Comparison of ENCODE assay signal across 11 mouse cellular contexts in the genomic region with DNA sequence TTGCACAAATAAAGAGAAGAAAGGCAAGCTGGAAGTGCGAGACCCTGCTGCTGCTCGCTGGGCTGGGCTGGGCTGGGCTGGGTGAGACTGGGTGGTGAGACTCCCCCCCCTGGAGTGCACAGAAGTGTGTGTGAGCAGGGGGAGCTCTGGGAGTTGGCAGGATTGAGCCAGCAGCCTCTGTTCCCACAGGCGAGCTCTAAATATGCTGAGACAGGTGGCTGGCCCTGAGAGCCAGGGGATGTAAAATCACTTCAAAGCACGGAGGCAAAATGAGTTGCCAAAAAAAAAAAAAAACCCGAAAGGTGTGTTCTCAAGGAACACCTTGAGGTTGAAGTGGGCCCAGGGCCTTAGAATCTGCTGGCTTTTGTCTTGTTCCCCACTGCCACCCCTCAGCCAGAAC. TPM values are rescaled to one million over a fixed set of nuclear protein-coding genes. Genes with fewer than 3 reads are reported as not detected.
A peak's percentile ranks its signal among the peaks of the same experiment; 100 is the strongest.
DNase-seq lines count a peak whose midpoint lies in the region; ATAC-seq lines count a peak whose summit lies in the region.
"Had no signal": no experiment of that assay in that cellular context is flagged by ENCODE, and none has a peak within 500 bp of the region (broad histone marks: within the 10 kb centered on the region; RNA-seq: fewer than 3 reads in every experiment).

No protein-coding gene starts in this region.

- H3K4me3 ChIP-seq in kidney, embryonic 14.5 days (ENCODE audit: low read length) = no peak overlapping the region

- ATAC-seq in cerebellum, adult (ENCODE audit: insufficient number of reproducible peaks, low FRiP score, low TSS enrichment) = peak; percentile 62; the same call in 1 of the 2 replicates
- ATAC-seq in kidney, embryonic 14.5 days (ENCODE audit: low FRiP score, low TSS enrichment) = no peak
- no peak for ATAC-seq in erythroid progenitor cell, adult 5-6 weeks (replicated peaks; ENCODE audit: low FRiP score, poor library complexity, severe bottlenecking)
- ATAC-seq: intestine, embryonic 16.5 days had no signal

- H3K27ac ChIP-seq in kidney, embryonic 14.5 days (ENCODE audit: low read depth, low read length) = no peak overlapping the region
- H3K27ac ChIP-seq: liver, embryonic 14.5 days had no signal

- H3K9me3 ChIP-seq in kidney, embryonic 14.5 days (ENCODE audit: control insufficient read depth, low read length) = no peaks in the 10 kb centered on the region

- DNase-seq in cerebellum, postnatal 4 days (ENCODE audit: low spot score in 2 of 2) = no peak
- peak; percentile 4 for DNase-seq in kidney, postnatal 10 days
- peak; percentile 87 for DNase-seq in cerebellum, adult 9-10 months
- DNase-seq in layer of hippocampus, adult 8-10 months (ENCODE audit: low spot score in 2 of 2) = peak; percentile 59 to 66
- DNase-seq in spleen, postnatal 14 days (ENCODE audit: low spot score in 2 of 2) = no peak

- no peaks in the 10 kb centered on the region for H3K27me3 ChIP-seq in kidney, embryonic 14.5 days (ENCODE audit: control insufficient read depth, insufficient read depth, low read length)

- H3K4me2 ChIP-seq in kidney, embryonic 14.5 days (replicated peaks; ENCODE audit: low read depth, low read length) = no peak overlapping the region
- H3K4me2 ChIP-seq: midbrain, embryonic 11.5 days had no signal

- H3K9ac ChIP-seq in kidney, embryonic 14.5 days (ENCODE audit: low read depth, low read length) = no peak overlapping the region
- H3K9ac ChIP-seq: liver, embryonic 14.5 days had no signal

- peaks cover 53% of the 10 kb centered on the region for H3K36me3 ChIP-seq in kidney, embryonic 14.5 days (ENCODE audit: control insufficient read depth, insufficient read depth, low read length)

- WGBS in kidney, embryonic 14.5 days = 82% methylated on average over 5 of the region's 5 CpGs

- no peaks in the 10 kb centered on the region for H3K4me1 ChIP-seq in kidney, embryonic 14.5 days (ENCODE audit: control insufficient read depth, insufficient read depth, low read length)

RNA-seq across cellular contexts. Expression of gene Slc35b1, which starts 7.3 kb away (rescaled TPM):
- polyA plus RNA-seq in kidney, embryonic 14.5 days (2014; fragmentation: Nextera tagmentation; extraction: Ambion mirVana) = 94.4 and 111 TPM in 2 replicates
- 10 to 100 TPM; 59.4 to 78.3 (median 73.1) TPM for total RNA-seq in layer of hippocampus, adult 8-10 months (2022)
- total RNA-seq in erythroid progenitor cell, adult 5-6 weeks (2015; ENCODE audit: low replicate concordance) = 35.0 and 42.3 TPM in 2 replicates
- total RNA-seq in erythroid progenitor cell, adult 5-6 weeks (2017; ENCODE audit: low replicate concordance) = 38.7 and 50.4 TPM in 2 replicates

RNA-seq across cellular contexts. Expression of gene Spop, which starts 22.1 kb away (rescaled TPM):
- polyA plus RNA-seq in kidney, embryonic 14.5 days (2014; fragmentation: Nextera tagmentation; extraction: Ambion mirVana) = 71.4 and 112 TPM in 2 replicates
- total RNA-seq in layer of hippocampus, adult 8-10 months (2022) = 100 to 1,000 TPM; 157 to 180 (median 166) TPM
- total RNA-seq in erythroid progenitor cell, adult 5-6 weeks (2015; ENCODE audit: low replicate concordance) = 57.3 and 75.5 TPM in 2 replicates
- 61.7 and 70.0 TPM in 2 replicates for total RNA-seq in erythroid progenitor cell, adult 5-6 weeks (2017; ENCODE audit: low replicate concordance)

RNA-seq across cellular contexts. Expression of gene Fam117a, which starts 54.9 kb away (rescaled TPM):
- 11.9 and 13.0 TPM in 2 replicates for polyA plus RNA-seq in kidney, embryonic 14.5 days (2014; fragmentation: Nextera tagmentation; extraction: Ambion mirVana)
- total RNA-seq in layer of hippocampus, adult 8-10 months (2022) = 10 to 100 TPM in 1 of 4 experiments, 1 to 10 TPM in 3; 6.0 to 13.3 (median 7.4) TPM
- total RNA-seq in erythroid progenitor cell, adult 5-6 weeks (2015; ENCODE audit: low replicate concordance) = 340 and 347 TPM in 2 replicates
- total RNA-seq in erythroid progenitor cell, adult 5-6 weeks (2017; ENCODE audit: low replicate concordance) = 282 and 287 TPM in 2 replicates

Comparison
In these comparisons a context has a peak if more than half of its experiments do, and no peak if none do; other contexts are left out.
1. DNase-seq: peak in kidney, postnatal 10 days (single experiment), cerebellum, adult 9-10 months (single experiment) and layer of hippocampus, adult 8-10 months (2 of 2); none in cerebellum, postnatal 4 days (0 of 2) and spleen, postnatal 14 days (0 of 2).
2. RNA of gene Fam117a, which starts 54.9 kb away (total RNA-seq): 282 to 347 TPM in erythroid progenitor cell, adult 5-6 weeks; 6.0 to 13.3 TPM in layer of hippocampus, adult 8-10 months; every median in the first group is over 10 times any median in the second.